Mouse (Mus musculus): Measurements from ENCODE around the gene 1700067K01Rik.

DNA sequence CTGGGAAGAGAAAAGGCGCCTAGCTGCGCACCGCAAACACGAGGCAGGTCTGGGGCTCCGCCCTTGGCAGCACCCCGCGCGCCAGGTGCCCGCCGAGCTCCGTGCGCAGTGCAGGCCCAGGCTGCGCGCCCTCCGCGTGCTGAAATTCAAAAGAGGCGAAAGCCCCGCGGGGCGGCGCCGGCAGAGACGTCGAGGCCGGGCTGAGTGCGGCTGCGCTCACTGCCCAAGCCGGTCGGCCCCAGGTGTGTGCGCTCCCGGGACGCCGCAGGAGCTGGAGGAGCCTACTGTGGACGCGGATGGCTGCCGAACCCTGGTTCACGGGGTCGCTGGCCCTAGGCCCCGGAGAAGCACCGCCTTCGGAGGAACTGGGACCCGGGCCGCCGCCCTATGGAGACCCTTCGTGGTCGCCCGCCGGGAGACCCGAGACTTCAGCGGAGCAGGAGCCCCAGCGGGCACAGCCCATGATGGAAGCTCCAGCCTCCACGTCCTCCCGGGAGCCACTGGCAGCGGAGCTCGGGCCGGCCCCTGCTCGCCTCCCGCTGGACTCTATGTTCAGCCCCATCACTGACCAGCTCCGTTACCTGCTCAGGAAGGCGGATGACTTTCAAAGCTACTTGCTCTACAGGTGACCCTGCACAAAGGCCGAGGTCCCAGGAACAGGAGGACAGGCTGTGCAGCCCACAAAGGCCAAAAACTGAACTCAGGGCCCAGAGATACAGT is at the start of gene 1700067K01Rik:
- TF ChIP-seq MAZ (IDR thresholded peaks at IDR 0.05; ENCODE audit: low read depth, low read length) (no peak), POLR2A (IDR thresholded peaks at IDR 0.05; ENCODE audit: control insufficient read depth in 1 of 2, insufficient read depth in 1 of 2, low read depth in 1 of 2, low read length in 2 of 2, poor library complexity in 1 of 2) (no peak), CHD2 (IDR thresholded peaks at IDR 0.05; ENCODE audit: low read length) (no peak), GABPA (IDR thresholded peaks at IDR 0.05; ENCODE audit: low read depth, low read length) (no peak), CTCF (IDR thresholded peaks at IDR 0.05 in 2 of 3, conservative IDR thresholded peaks at IDR 0.05 in 1 of 3; ENCODE audit: control insufficient read depth in 1 of 3, insufficient read depth in 1 of 3, low read depth in 2 of 3, low read length in 3 of 3, poor library complexity in 1 of 3, severe bottlenecking in 1 of 3) (no peak)
